Mouse (Mus musculus) heart, adult 2 months (tissue): ENCODE measurements at regions not wholly inside any gene's neighbourhood (a gene's known extent, or its start where the extent isn't known, plus 50 kb on each side); places are given as distances from the start of the nearest gene placed in this dataset.

Experiments used
- CTCF ChIP-seq: fragments of 200-600 bp; IDR thresholded peaks from 2 replicates; pipeline ENCODE4 v1.8.1; 2022; ENCODE audit warnings: antibody characterized with exemption, mild to moderate bottlenecking, moderate library complexity
- EP300 ChIP-seq: fragments of 200-500 bp; IDR thresholded peaks from 2 replicates; pipeline ENCODE4 v1.6.1; 2011; ENCODE audit warnings: low read depth, low read length, control low read depth; ENCODE audit not compliant: insufficient read depth
- POLR2A ChIP-seq: fragments of 200-500 bp; IDR thresholded peaks from 2 replicates; pipeline ENCODE4 v1.6.1; 2011; ENCODE audit warnings: mild to moderate bottlenecking, low read depth, low read length, control low read depth; ENCODE audit not compliant: insufficient read depth

GRCm38 (mm10) chr6:67139012-67139375 is 99.0 kb upstream of the Serbp1 start:
- TF ChIP-seq CTCF, result no peak
- TF ChIP-seq POLR2A, result no peak
- no peak for TF ChIP-seq EP300
